Mouse (Mus musculus) forebrain, embryonic 12.5 days (tissue): ENCODE measurements around the gene 4930432M17Rik. TPM values are rescaled to one million over a fixed set of nuclear protein-coding genes. Genes with fewer than 3 reads are reported as not detected.

Experiments
- ATAC-seq: fragments of 200-750 bp; cut with Nextera tagmentation; 2 replicates; pipeline ENCODE4 v1.8.0; 2017; ENCODE audit warnings: moderate TSS enrichment; ENCODE audit not compliant: low FRiP score
- H3K27ac ChIP-seq: fragments of 300-500 bp; sonication (generic); 2 replicates; pipeline ENCODE4 v1.5.1; 2016; ENCODE audit warnings: mild to moderate bottlenecking
- H3K27me3 ChIP-seq: fragments of 300-500 bp; sonication (generic); 2 replicates; pipeline ENCODE4 v1.6.1; 2016; ENCODE audit warnings: mild to moderate bottlenecking
- H3K36me3 ChIP-seq: fragments of 300-500 bp; sonication (generic); replicated peaks from 2 replicates; pipeline ENCODE4 v1.6.1; 2016; ENCODE audit warnings: mild to moderate bottlenecking
- H3K4me1 ChIP-seq: fragments of 300-500 bp; sonication (generic); 2 replicates; pipeline ENCODE4 v1.6.1; 2016
- H3K4me2 ChIP-seq: fragments of 300-500 bp; sonication (generic); 2 replicates; pipeline ENCODE4 v1.6.1; 2016; ENCODE audit warnings: mild to moderate bottlenecking, moderate library complexity
- H3K4me3 ChIP-seq: fragments of 300-500 bp; sonication (generic); replicated peaks from 2 replicates; pipeline ENCODE4 v1.5.1; 2016; ENCODE audit warnings: mild to moderate bottlenecking
- H3K9ac ChIP-seq: fragments of 300-500 bp; sonication (generic); 2 replicates; pipeline ENCODE4 v1.6.1; 2016; ENCODE audit warnings: mild to moderate bottlenecking
- H3K9me3 ChIP-seq: fragments of 300-500 bp; sonication (generic); 2 replicates; pipeline ENCODE4 v1.6.1; 2016
- WGBS: fragments of 180-500 bp; shearing (Covaris S2); methylation state at CpG from one replicate; pipeline ENCODE4 v1.1.7; 2016; 5-methylcytosine and 5-hydroxymethylcytosine counted together
- polyA plus RNA-seq: library from polyadenylated mRNA; unstranded; fragments of >200 nt; fragmentation: Nextera tagmentation; extraction: Ambion mirVana; gene quantifications from 2 replicates; pipeline ENCODE4 v1.2.1, GENCODE M21; 2016

The 4930432M17Rik gene
- polyA plus RNA-seq, 1 experiment from 2014 or later = not detected

DNA sequence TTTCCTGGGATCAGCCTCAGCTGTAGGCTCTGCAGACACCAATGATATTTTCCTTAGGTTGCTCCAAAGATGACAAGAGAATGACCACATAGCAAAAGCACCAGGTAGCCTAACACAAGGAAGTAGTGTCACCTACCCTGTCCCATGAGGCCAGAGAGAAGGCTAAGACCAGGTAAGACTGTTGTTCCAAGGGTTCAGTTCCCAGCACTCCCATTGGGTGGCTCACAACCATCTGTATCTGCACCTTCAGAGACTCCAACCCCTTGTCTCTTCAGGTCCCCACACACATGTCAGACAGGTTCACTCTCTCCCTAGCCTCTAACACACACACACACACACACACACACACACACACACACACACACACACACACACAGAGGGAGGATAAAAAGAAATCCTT lies 44.8 kb downstream of the 4930432M17Rik start:
- H3K27me3 ChIP-seq = no peaks in the 10 kb centered on the region
- no peaks in the 10 kb centered on the region for H3K36me3 ChIP-seq
- no peak for ATAC-seq
- H3K4me2 ChIP-seq = no peak overlapping the region
- no peak overlapping the region for H3K27ac ChIP-seq
- peaks cover 5% of the 10 kb centered on the region; the same call in 1 of the 2 replicates for H3K4me1 ChIP-seq
- no peaks in the 10 kb centered on the region for H3K9me3 ChIP-seq
- no peak overlapping the region for H3K4me3 ChIP-seq
- H3K9ac ChIP-seq = no peak overlapping the region

DNA sequence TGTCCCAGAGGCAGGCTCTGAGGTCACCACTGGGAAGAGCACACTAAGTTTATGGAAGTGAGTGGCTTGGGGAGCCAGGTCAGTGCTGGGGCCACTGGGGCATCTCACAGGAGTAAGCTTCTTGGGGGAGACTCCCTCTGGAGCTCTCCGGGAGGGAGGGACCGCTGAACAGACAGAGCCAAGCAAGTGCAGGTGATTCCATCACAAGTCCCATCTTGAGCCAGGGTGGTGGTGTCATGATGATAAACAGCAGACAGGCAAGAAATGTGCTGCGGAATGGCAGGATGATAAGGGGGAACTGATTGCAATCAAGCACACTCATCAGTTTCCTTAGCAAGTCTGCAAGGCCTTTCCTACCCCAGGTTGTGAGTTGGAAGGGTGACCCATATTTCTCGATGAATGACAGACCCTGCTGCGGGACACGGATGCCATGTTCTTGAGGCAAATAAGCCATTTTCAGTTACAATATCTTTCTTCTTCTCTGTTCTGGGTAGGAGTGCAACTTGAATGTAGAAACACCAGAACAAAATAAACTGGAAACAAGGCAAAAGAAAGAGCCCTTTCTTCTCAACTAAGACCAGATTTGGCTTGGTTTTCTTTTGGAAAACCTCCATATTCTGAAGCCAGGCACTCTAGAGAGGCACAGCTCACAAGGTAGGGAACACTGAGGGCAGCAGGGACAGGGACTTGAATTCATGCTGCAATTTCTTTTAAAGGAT lies 45.3 kb downstream of the 4930432M17Rik start:
- Histone ChIP-seq H3K4me3 (no peak overlapping the region), H3K27me3 (no peaks in the 10 kb centered on the region), H3K9ac (no peak overlapping the region), H3K4me1 (peaks cover 5% of the 10 kb centered on the region; the same call in 1 of the 2 replicates), H3K9me3 (no peaks in the 10 kb centered on the region), H3K27ac (no peak overlapping the region), H3K4me2 (no peak overlapping the region), H3K36me3 (no peaks in the 10 kb centered on the region)
- WGBS = 91% methylated on average over 6 of the region's 6 CpGs
- no peak for ATAC-seq

DNA sequence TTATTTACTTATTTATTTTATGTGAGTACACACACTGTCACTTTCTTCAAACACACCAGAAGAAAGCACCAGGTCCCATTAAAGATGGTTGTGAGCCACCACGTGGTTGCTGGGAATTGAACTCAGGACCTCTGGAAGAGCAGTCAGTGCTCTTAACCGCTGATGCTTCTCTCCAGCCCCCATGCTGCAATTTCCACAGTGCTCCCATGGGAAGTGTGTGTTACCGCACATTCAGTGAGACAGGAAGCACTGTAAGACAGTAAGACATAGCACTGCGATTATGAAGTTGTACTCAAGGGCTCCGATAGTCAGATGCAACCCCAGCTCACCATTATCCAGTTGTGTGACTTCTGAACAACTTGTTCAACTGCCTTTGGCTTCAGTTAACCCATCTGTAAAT lies 45.9 kb downstream of the 4930432M17Rik start:
- H3K9ac ChIP-seq = no peak overlapping the region
- no peaks in the 10 kb centered on the region for H3K9me3 ChIP-seq
- H3K36me3 ChIP-seq = no peaks in the 10 kb centered on the region
- H3K4me3 ChIP-seq = no peak overlapping the region
- no peak overlapping the region for H3K27ac ChIP-seq
- ATAC-seq = no peak
- H3K4me2 ChIP-seq = no peak overlapping the region
- 85% methylated on average over 5 of the region's 5 CpGs for WGBS
- H3K4me1 ChIP-seq = peaks cover 10% of the 10 kb centered on the region
- peaks cover under 1% of the 10 kb centered on the region; the same call in 1 of the 2 replicates for H3K27me3 ChIP-seq

DNA sequence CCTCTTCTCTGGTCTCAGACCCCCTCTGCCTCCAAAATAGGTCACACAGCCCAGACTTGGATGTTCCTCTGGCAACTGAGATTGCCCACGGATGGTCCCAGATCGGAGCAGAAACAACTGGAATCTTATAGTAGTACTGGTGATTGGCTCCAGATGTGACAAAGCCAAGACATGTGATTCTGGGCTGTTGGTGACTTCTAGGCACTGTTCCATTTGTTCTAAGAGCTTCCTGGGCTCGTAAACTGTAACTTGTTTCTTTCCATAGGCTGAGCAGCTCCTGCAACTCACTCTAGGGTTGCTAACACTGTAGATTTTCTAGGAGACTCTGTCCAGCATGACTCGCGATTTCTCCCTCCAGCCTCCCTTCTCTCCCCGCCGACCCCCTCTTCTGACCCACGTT lies 48.1 kb downstream of the 4930432M17Rik start:
- WGBS = 81% methylated on average over 8 of the region's 8 CpGs
- Histone ChIP-seq H3K9ac (no peak overlapping the region), H3K36me3 (no peaks in the 10 kb centered on the region), H3K27me3 (peaks cover 8% of the 10 kb centered on the region; the same call in 1 of the 2 replicates), H3K4me2 (no peak overlapping the region), H3K27ac (no peak overlapping the region), H3K4me3 (no peak overlapping the region), H3K4me1 (peaks cover 24% of the 10 kb centered on the region), H3K9me3 (no peaks in the 10 kb centered on the region)
- ATAC-seq = no peak

DNA sequence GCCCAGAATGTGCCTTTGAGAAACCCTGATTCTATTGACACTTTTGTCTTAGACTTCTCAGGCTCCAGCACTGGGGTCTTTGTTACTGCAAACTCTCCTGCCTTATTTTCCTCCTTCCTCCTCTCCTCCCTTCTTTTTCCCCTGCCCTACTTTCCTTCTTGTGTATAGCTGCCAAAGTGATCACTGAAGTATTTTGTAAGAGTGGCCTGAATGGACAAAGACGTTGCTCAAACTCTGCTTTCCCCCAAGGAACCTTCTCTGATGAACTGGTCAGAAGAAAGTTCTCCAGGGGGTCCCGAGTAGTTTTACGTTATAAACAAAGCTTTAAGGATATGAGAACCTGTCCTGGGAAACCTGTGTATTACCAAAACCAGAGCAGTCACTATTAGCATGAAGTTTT lies 49.1 kb downstream of the 4930432M17Rik start:
- H3K4me3 ChIP-seq = no peak overlapping the region
- no peak overlapping the region for H3K4me2 ChIP-seq
- H3K27ac ChIP-seq = no peak overlapping the region
- ATAC-seq = no peak
- 69% methylated on average over 3 of the region's 3 CpGs for WGBS
- peaks cover 15% of the 10 kb centered on the region; the same call in 1 of the 2 replicates for H3K27me3 ChIP-seq
- no peaks in the 10 kb centered on the region for H3K36me3 ChIP-seq
- H3K4me1 ChIP-seq = peaks cover 31% of the 10 kb centered on the region
- no peak overlapping the region for H3K9ac ChIP-seq
- no peaks in the 10 kb centered on the region for H3K9me3 ChIP-seq

DNA sequence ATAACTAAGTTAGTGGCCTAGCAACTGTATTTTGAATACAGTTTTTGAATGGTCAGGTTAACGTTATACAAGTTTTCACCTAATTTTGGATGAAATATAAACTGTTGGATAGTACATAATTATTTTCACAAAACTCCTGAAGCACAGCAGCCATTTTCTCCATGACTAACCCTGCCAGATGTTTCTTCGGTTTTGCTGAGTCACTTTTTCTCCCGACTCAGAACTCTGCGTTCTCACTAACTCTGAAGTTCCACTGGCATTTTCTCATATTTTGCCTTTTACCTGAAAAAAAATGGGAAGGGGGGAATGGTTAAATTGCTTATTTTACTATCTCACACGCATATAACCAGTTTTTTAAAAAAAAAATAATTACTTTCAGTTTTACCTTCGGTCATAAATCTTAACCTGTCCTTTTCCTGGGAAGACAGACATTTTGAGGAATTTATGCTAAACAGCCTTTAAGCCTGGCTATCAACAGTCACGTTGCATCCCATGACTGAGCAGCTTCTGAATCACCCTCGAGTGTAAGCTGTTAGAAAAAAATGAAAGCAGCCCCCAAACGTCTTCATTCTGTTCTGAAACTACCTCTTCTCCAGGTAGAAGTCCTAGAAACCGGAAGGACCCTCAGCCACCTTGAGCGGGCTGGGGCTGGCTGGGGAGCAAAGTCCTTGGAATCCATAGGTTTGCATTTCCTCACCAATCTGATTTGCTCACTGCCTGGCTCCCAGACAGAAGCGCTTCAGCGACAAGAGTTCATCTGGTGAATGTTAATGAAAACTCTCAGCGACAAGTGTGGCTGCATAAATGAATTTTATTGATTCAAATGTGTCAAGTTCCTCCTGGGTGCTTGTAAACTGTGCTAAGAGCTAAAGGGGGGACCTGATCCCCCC lies 50.5 kb downstream of the 4930432M17Rik start:
- H3K4me2 ChIP-seq = no peak overlapping the region
- H3K4me1 ChIP-seq = peaks cover 34% of the 10 kb centered on the region
- H3K9ac ChIP-seq = no peak overlapping the region
- H3K27ac ChIP-seq = no peak overlapping the region
- H3K36me3 ChIP-seq = no peaks in the 10 kb centered on the region
- WGBS = 54% methylated on average over 14 of the region's 14 CpGs
- no peak for ATAC-seq
- H3K9me3 ChIP-seq = no peaks in the 10 kb centered on the region
- peaks cover 20% of the 10 kb centered on the region; the same call in 1 of the 2 replicates for H3K27me3 ChIP-seq
- H3K4me3 ChIP-seq = no peak overlapping the region

DNA sequence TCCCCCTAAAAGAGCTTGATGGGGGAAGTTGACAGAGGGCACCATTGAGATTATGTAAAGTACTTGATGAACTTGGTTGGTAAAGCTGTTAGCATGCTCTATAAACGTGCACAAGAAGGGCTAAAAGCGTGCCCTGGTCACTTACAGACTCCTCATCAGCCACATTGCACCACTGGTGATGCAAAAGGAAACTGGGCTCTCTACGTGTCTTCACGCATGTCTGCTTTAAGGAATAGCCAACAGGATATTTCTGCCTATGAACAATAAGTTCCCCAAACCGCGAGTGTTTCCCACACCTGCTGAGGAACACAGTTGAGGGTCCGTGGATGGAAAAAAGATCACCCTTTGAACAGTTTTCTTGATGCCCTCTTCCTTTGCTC lies 51.1 kb downstream of the 4930432M17Rik start:
- Histone ChIP-seq H3K9me3 (no peaks in the 10 kb centered on the region), H3K27ac (no peak overlapping the region), H3K4me2 (no peak overlapping the region), H3K27me3 (peaks cover 20% of the 10 kb centered on the region; the same call in 1 of the 2 replicates), H3K4me1 (peaks cover 34% of the 10 kb centered on the region), H3K36me3 (no peaks in the 10 kb centered on the region), H3K9ac (no peak overlapping the region), H3K4me3 (no peak overlapping the region)
- WGBS = 63% methylated on average over 7 of the region's 7 CpGs
- ATAC-seq = no peak

DNA sequence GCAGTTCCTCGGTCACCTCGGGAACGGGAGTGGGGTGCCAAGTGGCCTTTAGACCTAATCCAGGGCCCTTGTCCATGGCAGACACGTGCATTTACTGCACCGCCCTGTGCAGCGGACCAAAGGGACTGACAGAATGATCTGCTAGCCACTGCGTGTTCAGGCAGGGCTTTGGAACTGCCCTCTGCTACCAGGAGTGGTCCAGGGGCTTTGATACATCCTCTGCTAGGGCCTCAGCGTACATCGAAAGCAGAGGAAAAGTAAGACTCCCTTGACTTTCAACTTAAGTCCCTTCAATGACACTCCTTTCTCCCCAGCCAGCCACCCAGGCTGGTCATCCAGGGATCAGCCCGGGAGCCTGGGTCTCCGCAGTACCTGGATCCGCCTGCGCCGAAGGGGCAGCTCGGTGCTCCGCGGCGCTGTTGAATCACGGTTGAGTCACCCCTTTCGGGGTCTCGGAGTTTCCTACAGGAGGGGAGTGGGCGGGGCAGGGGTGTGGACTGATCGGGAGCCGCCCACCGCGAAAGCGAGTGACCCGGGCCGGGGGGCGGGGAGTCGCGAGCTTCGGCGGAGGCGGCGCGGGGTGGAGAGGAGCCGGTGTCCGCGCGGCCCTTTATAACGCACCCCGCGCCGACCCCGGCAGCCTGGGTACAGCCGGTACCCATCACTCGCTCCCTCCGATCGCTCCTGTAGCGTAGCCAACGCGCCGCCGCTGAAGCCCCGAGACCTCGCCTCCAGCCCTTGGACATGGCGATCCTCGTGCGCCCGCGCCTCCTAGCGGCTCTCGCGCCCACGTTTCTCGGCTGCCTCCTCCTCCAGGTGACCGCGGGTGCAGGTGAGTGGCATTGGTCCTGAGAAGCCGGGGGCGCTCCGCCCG lies 52.6 kb downstream of the 4930432M17Rik start, which contains the start of gene F3:
Gene F3, plus strand, starts transcription at position 567 of the 874 bp plus-strand sequence.
- Histone ChIP-seq H3K27ac (0 out of 2 replicates have a peak within 1 kb of the TSS, but pooled peaks have one; percentile 36), H3K9me3 (no peaks in the 10 kb centered on the region), H3K4me2 (peak within 1 kb of the TSS; percentile 86), H3K27me3 (peaks cover 20% of the 10 kb centered on the region; the same call in 1 of the 2 replicates), H3K4me3 (peak within 1 kb of the TSS; percentile 61), H3K36me3 (no peaks in the 10 kb centered on the region), H3K4me1 (peaks cover 34% of the 10 kb centered on the region), H3K9ac (peak within 1 kb of the TSS; percentile 65)
- ATAC-seq = peak; percentile 88
- under 1% methylated on average over 73 of the region's 73 CpGs for WGBS

DNA sequence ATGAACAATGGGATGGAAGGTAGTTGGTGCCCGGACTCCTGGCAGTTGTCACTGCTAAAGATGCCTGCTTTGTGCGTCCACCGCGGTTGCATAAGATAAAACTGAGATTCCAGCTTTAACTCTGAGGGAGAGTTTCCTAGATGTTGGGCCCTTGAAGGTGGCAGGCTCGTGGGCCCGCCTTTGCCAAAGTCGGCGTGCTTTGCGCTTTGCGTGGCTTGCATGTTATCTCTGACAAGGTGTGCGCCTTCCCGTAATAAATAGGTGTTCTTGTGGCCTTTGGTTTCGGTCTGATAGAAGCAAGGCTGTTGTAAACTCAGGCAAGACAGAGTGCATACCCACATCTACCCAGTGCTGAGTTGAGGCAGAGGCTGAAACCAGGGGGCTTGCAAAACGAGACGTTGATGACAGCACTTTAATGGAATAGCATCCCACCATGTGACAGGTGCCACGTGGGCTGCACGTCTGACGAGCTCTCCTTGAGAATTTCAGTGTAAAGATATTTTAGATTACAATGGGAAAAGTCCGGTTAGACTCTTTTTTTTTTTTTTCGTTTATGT lies 53.5 kb downstream of the 4930432M17Rik start:
- Histone ChIP-seq H3K9me3 (no peaks in the 10 kb centered on the region), H3K27me3 (peaks cover 20% of the 10 kb centered on the region; the same call in 1 of the 2 replicates), H3K4me2 (peak overlapping the region; percentile 86), H3K9ac (peak overlapping the region; percentile 65), H3K36me3 (no peaks in the 10 kb centered on the region), H3K4me3 (peak overlapping the region; percentile 61), H3K4me1 (peaks cover 34% of the 10 kb centered on the region), H3K27ac (no peak overlapping the region)
- no peak for ATAC-seq
- 6% methylated on average over 20 of the region's 20 CpGs for WGBS

DNA sequence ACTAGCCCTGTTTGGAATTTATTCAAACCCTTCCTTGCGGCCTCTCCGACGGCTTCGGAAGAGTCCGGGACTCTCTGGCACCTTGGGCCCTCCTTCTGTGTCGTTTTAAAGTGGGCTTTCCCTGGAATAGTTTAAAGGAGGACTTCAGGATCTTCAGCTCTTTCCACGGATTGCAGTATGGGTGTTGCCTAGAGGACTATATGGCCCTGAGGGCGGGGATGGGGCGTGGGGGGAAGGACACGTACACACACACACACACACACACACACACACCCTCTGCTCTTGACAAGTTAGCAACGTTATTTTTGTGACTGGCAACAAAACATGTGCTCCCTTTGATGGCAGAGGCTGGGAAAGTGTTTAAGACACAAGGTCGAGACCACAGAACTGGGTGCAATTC lies 54.0 kb downstream of the 4930432M17Rik start:
- H3K4me2 ChIP-seq = peak overlapping the region; percentile 86
- H3K36me3 ChIP-seq = peaks cover under 1% of the 10 kb centered on the region; the same call in 1 of the 2 replicates
- 40% methylated on average over 12 of the region's 12 CpGs for WGBS
- no peak for ATAC-seq
- no peak overlapping the region; the same call in 1 of the 2 replicates for H3K9ac ChIP-seq
- peaks cover 34% of the 10 kb centered on the region for H3K4me1 ChIP-seq
- no peak overlapping the region for H3K27ac ChIP-seq
- H3K9me3 ChIP-seq = no peaks in the 10 kb centered on the region
- H3K4me3 ChIP-seq = peak overlapping the region; percentile 61
- peaks cover 20% of the 10 kb centered on the region; the same call in 1 of the 2 replicates for H3K27me3 ChIP-seq

DNA sequence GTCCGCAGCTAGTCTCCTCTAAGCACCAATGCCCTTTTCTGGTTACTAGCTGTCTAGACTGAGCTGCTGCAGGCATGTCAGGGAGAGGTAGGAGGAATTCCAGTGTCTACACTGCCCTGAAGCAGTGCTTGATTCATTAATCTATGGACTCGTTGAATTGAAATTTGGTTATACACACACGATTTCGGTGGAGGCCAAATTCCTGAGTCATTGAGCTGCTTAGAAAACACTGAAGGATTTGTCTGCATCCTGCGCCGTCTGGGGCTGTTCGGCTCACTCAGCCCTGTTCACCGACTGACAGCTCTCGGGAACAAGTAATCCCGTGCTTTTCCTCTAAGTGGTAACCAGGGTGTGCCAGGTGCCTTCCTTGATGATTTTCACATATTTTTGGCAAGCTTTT lies 55.1 kb downstream of the 4930432M17Rik start:
- H3K4me2 ChIP-seq = no peak overlapping the region
- peaks cover 20% of the 10 kb centered on the region; the same call in 1 of the 2 replicates for H3K27me3 ChIP-seq
- H3K36me3 ChIP-seq = peaks cover 4% of the 10 kb centered on the region; the same call in 1 of the 2 replicates
- no peaks in the 10 kb centered on the region for H3K9me3 ChIP-seq
- H3K4me1 ChIP-seq = peaks cover 39% of the 10 kb centered on the region
- H3K4me3 ChIP-seq = no peak overlapping the region
- ATAC-seq = no peak
- H3K27ac ChIP-seq = no peak overlapping the region
- 75% methylated on average over 10 of the region's 10 CpGs for WGBS
- H3K9ac ChIP-seq = no peak overlapping the region
